Mouse (Mus musculus): ENCODE results near the gene a. TPM values are rescaled to one million over a fixed set of nuclear protein-coding genes. Genes with fewer than 3 reads are reported as not detected.

a gene
- total and polyA plus RNA-seq, 3 experiments: 7.8 to 23.8 (median 10.9) TPM

DNA sequence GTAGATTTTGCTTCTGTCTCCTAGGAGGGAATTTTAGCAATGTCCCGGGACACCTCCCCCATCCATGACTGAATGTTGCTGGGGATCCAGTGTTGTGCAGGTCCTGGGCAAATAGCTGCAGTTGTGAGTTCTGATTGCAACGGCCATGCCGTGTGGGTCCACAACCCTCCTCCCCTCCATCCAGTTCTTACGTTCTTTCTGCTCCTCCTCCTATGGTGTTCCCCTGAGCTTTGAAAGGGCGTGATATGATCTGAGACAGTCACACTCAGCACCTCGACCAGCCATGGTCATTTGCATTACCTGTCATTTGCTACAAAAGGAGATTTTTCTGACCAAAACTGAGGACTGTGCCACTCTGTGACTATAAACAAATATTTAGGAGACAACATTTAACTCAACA is 284.4 kb downstream of the a start:
- peaks cover 0 to 4% of the 10 kb centered on the region in 2 experiments for H3K36me3 ChIP-seq (replicated peaks in 1 of 2; ENCODE audit: control insufficient read depth in 1 of 2, insufficient read depth in 1 of 2, low read length in 1 of 2)
- no peaks in the 10 kb centered on the region for H3K9me3 ChIP-seq (replicated peaks; ENCODE audit: low read length)
- peak; percentile 55 for DNase-seq (ENCODE audit: extremely low read depth)
- peak overlapping the region; percentile 86 for H3K27ac ChIP-seq (ENCODE audit: insufficient read depth, low read depth)
- dilution Hi-C loops (cut with MboI; ENCODE audit: extremely low pct_ligation_motif_present, extremely low pct_unique_long_range_greater_than_20kb, low sequenced_read_pairs): no loop called here
- H3K4me1 ChIP-seq (ENCODE audit: control insufficient read depth in 1 of 2, insufficient read depth in 2 of 2): peaks cover 4 to 33% of the 10 kb centered on the region in 2 experiments; a peak in 3 of 4 replicates
- TF ChIP-seq MAZ (IDR thresholded peaks at IDR 0.05; ENCODE audit: low read depth, low read length) (no peak), USF2 (conservative IDR thresholded peaks at IDR 0.05; ENCODE audit: low read depth, low read length) (no peak), NRF1 (IDR thresholded peaks at IDR 0.05; ENCODE audit: low read depth, low read length) (no peak), HCFC1 (IDR thresholded peaks at IDR 0.05; ENCODE audit: low read depth, low read length) (no peak), CTCF (conservative IDR thresholded peaks at IDR 0.05 in 1 of 2, IDR thresholded peaks at IDR 0.05 in 1 of 2; ENCODE audit: low read depth in 2 of 2, low read length in 2 of 2) (no peak), TBP (conservative IDR thresholded peaks at IDR 0.05; ENCODE audit: low read depth, low read length) (0 out of 2 replicates have a peak, but pooled peaks have one; percentile 27), MEF2A (IDR thresholded peaks at IDR 0.05; ENCODE audit: borderline replicate concordance, low read depth, low read length) (no peak), MXI1 (IDR thresholded peaks at IDR 0.05; ENCODE audit: low read depth, low read length) (0 out of 2 replicates have a peak, but pooled peaks have one; percentile 23), EP300 (IDR thresholded peaks at IDR 0.05; ENCODE audit: low read length) (no peak), IRF4 (IDR thresholded peaks at IDR 0.05; ENCODE audit: low read depth, low read length) (0 out of 2 replicates have a peak, but pooled peaks have one; percentile 10), TCF12 (IDR thresholded peaks at IDR 0.05; ENCODE audit: low read depth, low read length) (0 out of 2 replicates have a peak, but pooled peaks have one; percentile 3), POLR2A (IDR thresholded peaks at IDR 0.05; ENCODE audit: low read depth, low read length) (peak; percentile 59)
- H3K27me3 ChIP-seq (replicated peaks): no peaks in the 10 kb centered on the region
- peak overlapping the region; percentile 69 for H3K4me2 ChIP-seq (ENCODE audit: insufficient read depth, low read depth, poor library complexity, severe bottlenecking)
- in situ Hi-C loops (cut with MboI; ENCODE audit: low pct_ligation_motif_present, low pct_unique_long_range_greater_than_20kb, low sequenced_read_pairs): loop anchor here (25.0 kb wide), 1 partner anchor 312 kb away; the partner anchor contains the start of gene Trp53inp2
- peak overlapping the region; percentile 70 for H3K9ac ChIP-seq (ENCODE audit: insufficient read depth, low read depth)
- peak overlapping the region in 2 of 3 experiments; percentile 48 to 83 for H3K4me3 ChIP-seq (replicated peaks in 1 of 3; ENCODE audit: low read depth in 2 of 3, low read length in 2 of 3, poor library complexity in 1 of 3)
- H3K79me2 ChIP-seq (replicated peaks; ENCODE audit: control insufficient read depth, extremely low read depth, insufficient read depth, poor library complexity, severe bottlenecking): peaks cover 33% of the 10 kb centered on the region

DNA sequence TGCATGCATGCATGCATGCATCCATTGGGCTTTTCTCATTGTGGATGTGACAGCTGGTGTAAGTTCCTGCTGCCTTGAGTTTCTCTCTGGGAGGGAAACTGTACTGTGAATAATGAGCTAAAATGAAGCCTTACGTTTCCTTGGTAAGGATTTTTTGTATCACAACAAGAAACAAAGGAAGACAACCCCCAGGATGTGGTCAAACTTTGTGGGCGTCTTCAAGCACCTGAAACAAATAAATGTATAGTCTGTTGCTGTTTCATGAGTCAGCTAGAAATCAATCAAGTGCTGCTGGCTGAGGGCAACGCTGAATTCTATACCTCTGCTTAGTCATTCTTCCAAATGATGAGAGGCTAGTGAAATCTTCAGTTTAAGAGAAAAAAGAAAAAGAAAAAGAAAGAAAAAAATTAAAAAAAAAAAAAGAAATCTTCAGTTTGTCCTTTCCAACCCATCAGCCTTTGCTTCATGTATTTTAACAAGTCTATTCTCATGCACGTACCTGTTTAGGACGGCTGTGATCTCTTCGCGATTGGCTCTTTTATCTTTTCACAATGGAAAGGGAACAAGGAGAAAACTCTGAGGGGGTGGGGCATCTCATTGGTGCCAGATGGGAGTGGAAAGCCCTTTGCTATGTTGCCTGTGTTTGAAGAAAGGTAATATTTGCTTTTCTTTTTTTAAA is 288.4 kb downstream of the a start:
- no peaks in the 10 kb centered on the region for H3K36me3 ChIP-seq (replicated peaks in 1 of 2; ENCODE audit: control insufficient read depth in 1 of 2, insufficient read depth in 1 of 2, low read length in 1 of 2)
- H3K9ac ChIP-seq (ENCODE audit: insufficient read depth, low read depth): no peak overlapping the region
- dilution Hi-C loops (cut with MboI; ENCODE audit: extremely low pct_ligation_motif_present, extremely low pct_unique_long_range_greater_than_20kb, low sequenced_read_pairs) (no loop called here), in situ Hi-C loops (cut with MboI; ENCODE audit: low pct_ligation_motif_present, low pct_unique_long_range_greater_than_20kb, low sequenced_read_pairs) (loop anchor here (10.0 to 25.0 kb wide), 2 partner anchors 105 to 308 kb away; partner anchors contain the start of gene Trp53inp2)
- H3K4me3 ChIP-seq (replicated peaks in 1 of 3; ENCODE audit: low read depth in 2 of 3, low read length in 2 of 3, poor library complexity in 1 of 3): no peak overlapping the region
- no peak overlapping the region for H3K4me2 ChIP-seq (ENCODE audit: insufficient read depth, low read depth, poor library complexity, severe bottlenecking)
- H3K27me3 ChIP-seq (replicated peaks): no peaks in the 10 kb centered on the region
- H3K4me1 ChIP-seq (ENCODE audit: control insufficient read depth in 1 of 2, insufficient read depth in 2 of 2): peaks cover 3 to 23% of the 10 kb centered on the region in 2 experiments; a peak in 2 of 4 replicates
- no peaks in the 10 kb centered on the region for H3K79me2 ChIP-seq (replicated peaks; ENCODE audit: control insufficient read depth, extremely low read depth, insufficient read depth, poor library complexity, severe bottlenecking)
- H3K9me3 ChIP-seq (replicated peaks; ENCODE audit: low read length): no peaks in the 10 kb centered on the region
- H3K27ac ChIP-seq (ENCODE audit: insufficient read depth, low read depth): no peak overlapping the region
- DNase-seq (ENCODE audit: extremely low read depth): no peak
- TF ChIP-seq HCFC1 (IDR thresholded peaks at IDR 0.05; ENCODE audit: low read depth, low read length) (no peak), ZC3H11A (IDR thresholded peaks at IDR 0.05; ENCODE audit: low read depth, low read length) (no peak), NELFE (IDR thresholded peaks at IDR 0.05; ENCODE audit: low read depth, low read length) (no peak), NRF1 (IDR thresholded peaks at IDR 0.05; ENCODE audit: low read depth, low read length) (no peak), MXI1 (IDR thresholded peaks at IDR 0.05; ENCODE audit: low read depth, low read length) (no peak), PAX5 (IDR thresholded peaks at IDR 0.05; ENCODE audit: low read length) (no peak), USF1 (IDR thresholded peaks at IDR 0.05; ENCODE audit: low read depth, low read length) (no peak), SIN3A (IDR thresholded peaks at IDR 0.05; ENCODE audit: low read length) (no peak), CHD1 (IDR thresholded peaks at IDR 0.05; ENCODE audit: low read depth, low read length) (no peak), ZKSCAN1 (IDR thresholded peaks at IDR 0.05; ENCODE audit: borderline replicate concordance, low read depth, low read length) (no peak), ETS1 (conservative IDR thresholded peaks at IDR 0.05; ENCODE audit: low read depth, low read length) (no peak), ZMIZ1 (IDR thresholded peaks at IDR 0.05; ENCODE audit: low read depth, low read length) (no peak), CHD2 (IDR thresholded peaks at IDR 0.05; ENCODE audit: low read length) (no peak), MAFK (IDR thresholded peaks at IDR 0.05; ENCODE audit: insufficient replicate concordance, low read length) (no peak)

Measured in CH12.LX (cell line).